Mouse (Mus musculus): ENCODE data around the gene Mipep.

Gene Mipep

GRCm38 (mm10) chr14:60757722-60758121, 26.7 kb upstream of the Mipep start:
- no peak for DNase-seq

- DNase-seq: no peak
These were observed 25.3 kb upstream of the Mipep start for GRCm38 (mm10) chr14:60759097-60759496.

- no peak for DNase-seq
These were observed 22.6 kb upstream of the Mipep start for GRCm38 (mm10) chr14:60761801-60762200.

DNA sequence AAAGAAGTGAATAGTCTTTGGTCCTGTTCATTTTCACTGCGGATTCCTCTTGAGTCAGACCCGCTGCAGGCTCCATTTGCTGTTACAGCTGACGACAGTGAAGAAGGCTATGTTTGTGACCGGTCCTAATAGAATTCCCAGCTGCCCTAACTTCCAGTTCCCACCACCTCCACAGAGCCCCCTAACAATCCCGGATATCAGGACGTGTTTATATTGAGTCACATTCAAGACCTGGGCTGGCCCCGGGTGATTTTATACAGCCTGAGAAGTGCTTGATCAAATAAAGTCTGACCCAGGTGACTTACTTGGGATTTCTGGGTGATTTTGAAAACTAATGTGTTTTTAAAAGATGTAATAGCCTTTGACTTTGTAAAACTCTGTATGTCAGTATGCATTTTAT, 21.6 kb upstream of the Mipep start:
- DNase-seq: no peak

DNA sequence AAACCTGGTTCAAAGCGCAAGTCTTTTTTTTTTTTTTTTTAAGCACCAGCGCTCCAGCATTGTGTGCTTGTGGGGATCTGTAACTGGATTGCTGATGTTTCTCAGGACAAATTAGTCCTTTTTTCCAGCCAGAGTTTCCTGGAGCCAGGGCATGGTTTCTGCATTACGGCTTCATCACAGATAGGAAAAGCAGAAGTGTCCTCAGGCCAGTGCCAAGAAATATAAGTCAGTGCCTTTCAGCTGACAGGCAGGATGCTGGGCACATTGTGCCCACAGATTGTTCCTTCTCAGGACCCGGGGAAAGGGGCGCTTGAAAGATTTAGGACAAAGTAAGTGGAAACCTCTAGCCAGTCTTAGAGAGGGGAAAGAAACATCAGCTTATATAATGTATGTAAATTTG, 20.6 kb upstream of the Mipep start:
- no peak for DNase-seq

- no peak for DNase-seq
These were observed 19.8 kb upstream of the Mipep start for GRCm38 (mm10) chr14:60764526-60764925.

DNA sequence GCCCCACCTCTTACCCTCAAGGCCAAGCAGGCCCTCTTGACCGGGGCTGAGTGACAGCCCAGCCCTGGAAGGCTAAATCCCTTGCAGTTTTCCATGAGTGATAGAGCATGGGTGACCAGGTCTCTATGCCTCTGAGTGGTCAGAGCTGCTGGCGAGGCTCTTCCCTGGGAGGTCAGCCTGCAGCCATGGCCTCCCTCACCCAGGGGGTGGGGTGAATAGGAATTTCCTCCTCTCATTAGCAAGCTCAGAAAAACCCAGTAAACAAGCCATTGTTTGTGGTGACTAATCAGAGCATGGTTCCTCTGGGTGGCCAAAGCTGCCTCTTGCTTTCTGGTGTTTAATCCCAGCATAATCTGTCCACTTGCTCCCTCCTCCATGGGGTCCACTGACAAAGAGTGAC, 19.3 kb upstream of the Mipep start:
- DNase-seq: no peak

- no peak for DNase-seq
These were observed 16.5 kb upstream of the Mipep start, which contains the start of gene C1qtnf9 for GRCm38 (mm10) chr14:60767884-60768283. Gene C1qtnf9, plus strand, starts transcription at chr14:60768134.

DNA sequence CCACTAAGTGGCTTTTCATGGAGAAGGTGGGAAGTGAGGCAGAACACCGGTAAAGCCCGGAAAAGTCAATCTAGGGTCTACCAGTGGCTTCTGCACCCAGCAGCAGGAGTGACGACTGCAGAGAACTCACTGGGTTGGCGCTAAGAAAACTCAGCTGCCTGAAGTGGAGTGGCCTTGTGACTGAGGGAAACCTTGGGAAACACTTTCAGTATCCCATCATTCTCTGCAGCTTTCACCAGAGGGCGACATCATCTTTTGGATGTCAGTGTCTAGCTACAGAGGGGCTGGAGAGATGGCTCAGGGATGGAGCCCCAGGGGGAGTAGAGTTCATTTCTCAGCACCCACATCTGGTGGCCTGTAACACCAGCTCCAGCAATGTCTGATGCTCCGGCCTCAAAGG, 15.0 kb upstream of the Mipep start:
- DNase-seq: no peak

DNA sequence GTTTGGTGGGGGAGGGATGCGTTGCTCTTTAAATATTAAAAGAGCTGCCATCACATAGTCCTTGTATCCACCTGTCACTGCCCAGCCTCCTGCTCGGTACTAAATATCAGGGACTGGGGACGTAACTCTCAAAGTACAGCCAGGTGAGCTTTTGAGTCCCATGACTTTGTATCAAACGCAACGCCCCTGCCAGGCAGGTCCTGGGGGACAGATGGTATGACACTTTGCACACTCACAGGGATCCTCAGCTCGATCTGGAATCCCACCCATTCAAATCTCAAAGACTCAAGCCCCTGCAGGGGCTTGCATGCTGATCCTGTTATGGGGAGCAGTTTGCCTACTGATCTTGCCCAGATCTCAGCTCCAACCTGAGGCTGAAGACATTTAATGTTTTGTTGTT, 13.8 kb upstream of the Mipep start:
- DNase-seq: no peak

DNA sequence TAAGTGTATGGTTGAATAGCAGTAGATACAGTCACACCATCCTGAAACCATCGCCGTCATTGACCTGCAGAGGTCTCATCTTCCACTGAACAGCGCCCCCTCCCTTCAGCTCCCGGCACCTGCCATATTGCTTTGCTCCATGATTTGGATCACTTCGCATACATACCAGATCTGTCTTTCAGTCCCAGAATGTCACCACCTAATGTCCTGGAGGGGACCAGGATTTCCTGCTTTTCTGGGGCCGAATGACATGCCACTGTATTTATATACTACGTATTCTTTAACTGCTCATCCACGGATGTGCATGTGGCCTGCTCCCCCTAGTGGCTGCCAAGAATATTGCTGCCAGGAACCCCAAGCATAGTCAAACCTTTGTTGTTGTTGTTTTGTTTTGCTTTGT, 13.3 kb upstream of the Mipep start:
- peak; percentile 87 for DNase-seq

GRCm38 (mm10) chr14:60773476-60773875, 10.9 kb upstream of the Mipep start:
- no peak for DNase-seq

- DNase-seq: no peak
These were observed 7.9 kb upstream of the Mipep start for GRCm38 (mm10) chr14:60776521-60776920.

- no peak for DNase-seq
These were observed 6.9 kb upstream of the Mipep start for GRCm38 (mm10) chr14:60777485-60777919.

DNA sequence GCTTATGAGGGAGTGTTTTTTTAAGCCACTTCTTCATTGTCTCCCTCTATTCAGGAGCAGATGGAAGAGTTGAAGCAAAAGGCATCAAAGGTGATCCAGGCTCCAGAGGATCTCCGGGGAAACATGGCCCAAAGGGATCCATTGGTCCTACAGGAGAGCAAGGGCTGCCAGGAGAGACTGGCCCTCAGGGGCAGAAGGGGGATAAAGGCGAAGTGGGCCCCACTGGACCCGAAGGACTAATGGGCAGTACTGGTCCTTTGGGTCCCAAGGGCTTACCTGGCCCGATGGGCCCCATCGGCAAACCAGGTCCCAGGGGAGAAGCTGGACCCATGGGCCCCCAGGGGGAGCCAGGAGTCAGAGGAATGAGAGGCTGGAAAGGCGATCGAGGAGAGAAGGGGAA, 5.2 kb upstream of the Mipep start:
- no peak for DNase-seq

- no peak for DNase-seq
These were observed 2.2 kb upstream of the Mipep start for GRCm38 (mm10) chr14:60782121-60782656.

GRCm38 (mm10) chr14:60783196-60783595, 1.2 kb upstream of the Mipep start:
- no peak for DNase-seq

- DNase-seq: peak; percentile 60
These were observed 5.7 kb downstream of the Mipep start for GRCm38 (mm10) chr14:60790103-60790502.

- DNase-seq: no peak
These were observed 12.4 kb downstream of the Mipep start for GRCm38 (mm10) chr14:60796600-60797322.

- DNase-seq: no peak
These were observed 13.2 kb downstream of the Mipep start for GRCm38 (mm10) chr14:60797596-60797995.

DNA sequence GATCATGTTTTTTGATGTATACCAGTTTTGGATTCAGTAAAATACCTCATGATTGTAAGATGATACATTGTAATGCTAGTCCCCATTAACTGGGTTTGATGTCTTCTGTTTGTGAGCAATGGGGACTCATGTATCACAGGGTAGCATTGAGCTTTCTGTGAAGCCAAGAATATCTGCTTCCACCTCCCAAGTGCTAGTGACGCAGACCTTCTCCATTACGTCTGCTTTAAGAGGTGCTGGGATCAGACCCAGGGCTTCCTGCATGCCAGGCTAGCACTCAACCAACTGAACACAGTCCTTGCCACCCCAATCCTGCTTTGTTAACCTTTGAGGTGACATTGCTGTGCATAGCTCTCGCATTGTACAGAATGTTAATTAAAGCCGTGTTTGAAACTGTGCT, 14.3 kb downstream of the Mipep start:
- DNase-seq: no peak

DNA sequence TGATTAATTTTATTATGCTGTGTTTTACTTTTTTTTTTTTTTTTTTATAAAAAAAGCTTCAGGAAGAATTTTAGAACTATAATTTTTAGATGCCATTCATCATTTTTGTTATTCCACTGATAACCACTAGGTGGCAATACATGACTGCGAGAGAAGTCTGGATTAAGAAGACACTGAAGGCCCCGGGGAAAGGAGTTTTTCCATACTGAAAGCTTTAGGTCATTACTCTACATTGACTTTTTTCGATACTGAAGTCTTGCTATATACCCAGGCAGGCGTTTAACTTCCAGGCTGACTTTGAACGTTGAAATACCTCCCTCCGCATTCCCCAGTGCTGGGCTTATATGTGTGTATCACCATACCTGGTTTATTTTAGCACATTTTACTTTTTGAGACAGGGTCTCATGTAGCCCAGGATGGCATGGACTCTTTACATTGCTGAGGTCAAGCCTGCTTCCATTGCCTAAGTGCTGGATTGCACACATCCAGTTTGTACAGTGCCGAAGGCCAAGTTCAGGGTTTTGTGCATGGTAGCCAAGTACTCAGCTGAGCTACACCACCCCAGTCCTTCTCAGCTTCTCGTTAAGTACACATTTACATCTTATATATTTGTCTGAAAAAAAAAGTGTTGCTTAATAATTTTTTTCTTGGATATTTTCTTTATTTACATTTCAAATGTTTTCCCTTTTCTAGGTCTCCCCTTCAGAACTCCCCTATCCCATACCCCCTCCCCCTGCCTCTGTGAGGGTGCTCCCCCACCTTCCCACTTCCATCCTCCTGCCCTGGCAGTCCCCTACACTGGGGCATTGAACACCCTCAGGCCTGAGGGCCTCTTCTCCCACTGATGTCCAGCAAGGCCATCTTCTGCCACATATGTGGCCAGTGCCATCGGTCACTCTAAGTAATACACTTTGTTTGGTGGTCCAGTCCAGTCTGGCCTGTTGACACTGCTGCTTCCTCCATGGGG, 15.7 kb downstream of the Mipep start:
- peak; percentile 70 for DNase-seq

- no peak for DNase-seq
These were observed 17.7 kb downstream of the Mipep start for GRCm38 (mm10) chr14:60802026-60802425.

DNA sequence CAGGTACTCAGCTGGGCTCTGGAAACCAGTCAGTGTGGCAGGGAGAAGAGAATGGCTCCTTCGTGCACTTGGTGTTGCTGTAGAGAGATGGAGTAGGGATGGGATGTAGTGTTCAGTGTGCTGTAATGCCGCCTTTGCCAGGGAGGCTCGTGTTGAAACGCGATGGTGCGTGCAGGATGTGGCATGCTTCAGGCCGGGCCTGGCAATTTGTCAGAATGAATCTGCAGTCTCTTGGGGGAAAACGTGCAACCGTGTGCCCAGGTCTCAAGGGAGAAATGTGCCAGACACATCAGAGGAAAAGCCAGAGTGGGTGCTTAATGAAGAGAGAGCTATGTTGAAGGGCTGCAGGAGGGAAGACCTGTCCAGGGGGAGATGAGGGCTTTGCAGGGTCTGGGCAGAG, 20.6 kb downstream of the Mipep start:
- no peak for DNase-seq
